Mouse (Mus musculus): ENCODE measurements at regions not wholly inside any gene's neighbourhood (a gene's known extent, or its start where the extent isn't known, plus 50 kb on each side); places are given as distances from the start of the nearest gene placed in this dataset.
"Not testable (repeated sequence)": the region's sequence is repeated elsewhere in the genome, so short reads cannot be mapped to it uniquely, and the experiment has no call there.

- no peak for DNase-seq
Observed at GRCm38 (mm10) chr17:84844950-84845349, 54.4 kb upstream of the Lrpprc start.

DNA sequence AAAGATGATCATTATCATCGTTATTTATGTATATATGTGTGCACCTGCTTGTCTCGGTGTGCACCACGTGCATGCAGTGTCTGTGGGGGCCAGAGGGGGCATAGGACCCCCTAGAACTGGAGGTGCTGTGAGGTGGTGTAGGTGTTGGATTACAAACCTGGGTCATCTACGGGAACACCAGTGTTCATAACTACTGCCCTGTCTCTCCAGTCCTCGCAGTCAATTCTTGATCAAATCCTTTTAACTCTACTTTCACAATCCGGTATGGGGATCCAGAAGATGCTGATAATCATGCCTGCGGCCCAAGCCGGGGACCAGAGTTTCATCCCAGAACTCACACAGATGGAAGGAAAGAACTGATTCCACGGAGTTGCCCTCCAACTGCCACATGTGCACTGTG is 55.6 kb upstream of the Lrpprc start:
- no peak for DNase-seq

GRCm38 (mm10) chr17:84848385-84849030 is 57.9 kb upstream of the Lrpprc start:
- no peak for DNase-seq

DNA sequence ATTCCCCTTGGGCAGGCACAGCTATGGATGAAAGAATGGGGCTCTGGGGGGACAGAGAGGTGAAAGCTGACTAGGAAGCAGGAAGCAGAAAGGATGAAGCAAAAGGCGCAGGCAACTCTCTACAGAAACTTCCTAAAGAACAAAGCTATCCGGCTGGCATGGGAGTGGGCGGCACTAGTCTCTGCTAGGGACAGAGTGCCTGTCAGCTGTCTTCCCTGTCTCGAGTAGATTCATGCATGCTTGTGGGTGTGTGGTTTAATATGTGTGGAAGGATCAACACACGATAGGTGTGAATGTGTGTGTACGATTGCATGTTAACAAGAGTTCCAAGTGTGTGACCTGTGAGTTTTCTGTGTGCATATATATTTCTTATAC is 58.4 kb upstream of the Lrpprc start:
- no peak for DNase-seq

- DNase-seq = no peak
Observed at GRCm38 (mm10) chr17:84850464-84850863, 59.9 kb upstream of the Lrpprc start.

GRCm38 (mm10) chr17:84850893-84851292 is 60.3 kb upstream of the Lrpprc start:
- DNase-seq = no peak

GRCm38 (mm10) chr17:84856971-84857370 is 66.4 kb upstream of the Lrpprc start:
- DNase-seq = no peak

DNA sequence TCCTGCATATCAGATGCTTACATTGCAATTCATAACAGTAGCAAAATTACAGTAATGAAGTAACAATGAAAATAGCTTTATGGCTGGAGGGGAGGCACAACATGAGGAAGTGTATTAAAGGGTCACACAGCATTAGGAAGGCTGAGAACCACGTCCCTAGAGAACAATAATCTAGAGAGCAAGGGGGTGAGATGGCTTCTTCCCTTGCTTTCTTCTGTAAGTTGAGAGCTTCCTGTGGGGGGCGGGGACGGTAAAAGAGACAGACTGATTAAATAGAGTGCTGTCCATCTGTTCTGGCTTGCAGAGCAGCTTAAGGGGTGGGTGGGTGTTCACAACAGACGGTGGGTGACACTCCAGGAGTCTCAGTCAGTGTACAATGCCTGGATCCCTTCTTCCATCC is 68.2 kb upstream of the Lrpprc start:
- DNase-seq = no peak

DNA sequence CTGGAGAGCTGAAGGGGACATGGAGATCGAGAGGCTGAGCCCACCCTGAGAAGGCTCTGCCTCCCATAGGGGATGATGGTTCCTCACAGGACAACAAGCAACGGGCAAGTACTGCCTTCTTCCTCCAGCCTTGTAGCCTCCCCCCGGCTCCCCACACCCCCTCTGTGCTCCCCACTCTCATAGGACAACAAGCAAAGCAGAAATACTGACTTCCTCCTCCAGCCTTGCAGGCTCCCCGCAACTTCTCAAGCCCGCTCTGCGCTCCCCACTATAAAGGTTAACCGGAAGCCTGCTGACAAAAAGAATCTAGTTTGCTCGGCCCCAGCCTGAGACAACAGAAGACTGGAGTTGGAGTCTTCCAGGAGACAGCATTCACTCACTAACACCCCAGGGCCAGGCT is 69.3 kb upstream of the Lrpprc start:
- no peak for DNase-seq

GRCm38 (mm10) chr17:84860835-84861234 is 70.2 kb upstream of the Lrpprc start:
- DNase-seq = no peak

DNA sequence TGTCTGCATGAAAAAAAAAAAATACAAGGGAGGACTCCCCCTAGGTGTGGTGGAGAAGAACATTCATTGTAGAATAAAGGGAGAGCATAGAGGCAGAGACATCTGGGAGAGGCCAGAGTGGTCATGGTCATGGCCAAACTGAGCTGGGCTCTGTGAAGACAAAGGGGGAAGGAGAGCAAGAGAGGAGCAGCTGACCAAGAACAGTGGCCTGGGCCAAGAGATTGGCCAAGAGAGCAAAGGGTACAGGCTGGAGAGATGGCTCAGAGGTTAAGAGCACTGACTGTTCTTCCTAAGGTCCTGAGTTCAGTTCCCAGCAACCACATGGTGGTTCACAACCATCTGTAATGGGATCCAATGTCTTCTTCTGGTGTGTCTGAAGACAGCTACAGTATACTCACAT is 73.6 kb upstream of the Lrpprc start:
- DNase-seq = not testable (repeated sequence)

GRCm38 (mm10) chr17:84865158-84865557 is 74.6 kb upstream of the Lrpprc start:
- no peak for DNase-seq

GRCm38 (mm10) chr17:84865566-84865965 is 75.0 kb upstream of the Lrpprc start:
- no peak for DNase-seq

DNA sequence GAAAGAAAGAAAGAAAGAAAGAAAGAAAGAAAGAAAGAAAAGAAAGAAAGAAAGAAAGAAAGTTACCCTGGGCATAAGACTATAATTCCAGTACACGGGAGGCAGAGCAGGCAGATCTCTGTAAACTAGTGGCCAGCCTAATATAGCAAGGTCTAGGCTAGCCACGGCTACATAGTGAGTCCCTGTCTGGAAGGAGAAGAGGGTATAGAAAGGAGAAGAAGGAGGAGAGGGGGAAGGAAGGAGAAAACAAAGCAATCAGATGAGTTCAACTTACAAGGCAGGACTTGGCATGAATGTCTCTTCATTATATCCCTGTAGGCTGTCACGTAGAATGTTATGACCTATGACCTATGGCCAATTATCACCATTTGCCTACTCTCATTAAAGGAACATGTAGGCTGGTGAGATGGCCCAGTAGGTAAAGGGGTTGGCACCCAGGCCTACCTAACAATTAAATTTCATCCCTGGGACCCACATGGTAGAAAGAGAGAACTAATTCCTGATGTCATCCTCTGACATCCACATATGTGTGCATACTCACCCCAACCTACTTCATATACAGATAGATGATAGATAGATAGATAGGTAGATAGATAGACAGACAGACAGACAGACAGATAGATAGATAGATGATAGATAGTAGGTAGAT is 78.6 kb upstream of the Lrpprc start:
- DNase-seq = no peak

DNA sequence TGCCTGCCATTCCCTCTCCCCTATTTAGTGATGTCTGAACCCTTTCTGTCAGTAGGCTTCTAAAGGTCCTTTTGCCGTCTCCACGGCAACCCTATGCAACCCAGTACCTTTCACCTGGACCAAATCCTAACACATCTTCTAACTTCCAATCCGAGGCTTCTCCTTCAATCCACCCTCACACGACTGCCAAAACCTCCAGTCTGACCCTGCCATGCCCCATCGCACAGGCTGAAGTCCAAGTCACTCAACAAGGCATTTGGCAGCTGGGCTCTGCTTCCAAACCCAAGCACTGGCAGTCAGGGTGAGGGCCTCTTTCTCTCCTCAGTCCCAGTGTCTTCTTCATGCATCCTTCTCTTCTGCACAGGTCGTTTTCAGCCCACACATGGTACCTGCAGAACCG is 83.0 kb upstream of the Lrpprc start:
- no peak for DNase-seq

- no peak for DNase-seq
Observed at GRCm38 (mm10) chr17:84874494-84874893, 82.0 kb upstream of the Ppm1b start.

GRCm38 (mm10) chr17:84875031-84875430 is 81.5 kb upstream of the Ppm1b start:
- DNase-seq = peak; percentile 44

- no peak for DNase-seq
Observed at GRCm38 (mm10) chr17:84876037-84876436, 80.5 kb upstream of the Ppm1b start.

DNA sequence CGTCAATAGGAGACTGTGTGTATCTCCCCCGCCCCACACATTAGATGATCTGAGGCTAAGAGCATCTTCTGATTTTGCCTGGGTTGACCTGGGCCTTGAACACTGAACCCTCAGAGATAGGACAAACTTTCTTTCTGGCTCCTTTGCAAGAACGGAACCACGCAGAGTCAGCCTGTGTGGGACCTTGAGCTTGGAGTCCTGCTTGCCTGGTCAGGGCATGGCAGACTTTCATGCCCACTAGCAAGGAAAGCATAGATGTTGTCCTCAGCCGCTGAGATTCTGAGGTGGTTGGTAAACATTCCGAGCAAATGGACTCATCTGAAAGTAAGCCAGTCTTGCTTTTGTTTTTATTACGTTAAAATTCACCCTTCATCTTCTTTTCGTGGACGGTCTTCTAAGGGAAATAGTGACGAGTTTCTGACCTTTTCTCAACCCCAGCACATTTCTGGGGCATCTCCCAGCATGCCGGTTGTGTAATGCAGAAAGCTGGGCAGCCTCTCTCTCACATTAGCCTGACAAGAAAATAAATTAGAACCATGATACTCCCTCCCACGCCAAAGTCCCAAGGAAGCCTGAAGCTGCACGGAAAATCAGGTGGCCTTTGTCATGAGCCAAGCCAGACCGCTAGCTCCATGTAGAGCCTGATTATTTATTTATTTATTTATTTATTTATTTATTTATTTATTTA is 79.2 kb upstream of the Ppm1b start:
- DNase-seq = peak; percentile 46

DNA sequence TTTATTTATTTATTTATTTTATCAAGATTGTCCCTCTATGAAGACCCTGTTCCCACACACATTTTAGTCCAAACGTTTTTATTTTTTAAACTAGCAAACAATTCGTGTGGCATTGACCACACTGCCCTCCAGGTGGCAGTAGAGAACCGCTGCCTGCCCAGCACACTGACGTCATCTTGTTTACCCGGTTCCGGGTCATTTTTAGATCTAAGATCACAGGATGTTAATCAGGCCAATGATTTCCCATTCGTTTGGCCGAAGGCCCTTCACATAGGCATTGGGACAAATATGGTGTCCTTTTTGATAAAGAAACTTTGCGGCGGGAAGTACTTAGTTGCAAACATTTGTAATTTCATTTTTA is 78.7 kb upstream of the Ppm1b start:
- peak; percentile 86 for DNase-seq

- no peak for DNase-seq
Observed at GRCm38 (mm10) chr17:84878316-84878715, 78.2 kb upstream of the Ppm1b start.

- no peak for DNase-seq
Observed at GRCm38 (mm10) chr17:84879146-84879545, 77.4 kb upstream of the Ppm1b start.

DNA sequence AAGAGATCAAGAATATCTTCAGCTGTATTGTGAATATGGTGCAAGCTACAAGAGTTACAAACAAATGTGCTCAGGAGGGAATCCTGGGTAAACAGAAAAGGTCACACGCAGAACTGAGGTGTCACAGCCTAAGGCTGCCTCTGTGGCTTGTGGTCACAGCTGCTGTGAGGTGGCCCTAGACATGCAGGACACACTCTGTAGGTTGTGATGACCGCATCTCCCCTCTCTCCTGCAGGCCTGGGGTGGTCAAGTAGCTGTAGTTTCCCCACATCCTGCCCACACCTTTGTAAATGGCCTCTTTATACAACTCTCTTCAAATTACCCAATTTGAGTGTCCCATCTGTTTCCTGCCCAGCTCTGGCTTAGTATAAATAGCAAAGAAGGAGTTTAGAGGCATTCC is 75.6 kb upstream of the Ppm1b start:
- no peak for DNase-seq

- no peak for DNase-seq
Observed at GRCm38 (mm10) chr17:84888525-84888924, 68.0 kb upstream of the Ppm1b start.
